Mouse (Mus musculus) layer of hippocampus, adult 9-11 months (tissue): ENCODE measurements around the gene Slc29a2.
"Not testable (repeated sequence)": the region's sequence is repeated elsewhere in the genome, so short reads cannot be mapped to it uniquely, and the experiment has no call there.

Experiments
- DNase-seq: peaks from one replicate; pipeline ENCODE4 v3.0.0; 2022

Gene Slc29a2

DNA sequence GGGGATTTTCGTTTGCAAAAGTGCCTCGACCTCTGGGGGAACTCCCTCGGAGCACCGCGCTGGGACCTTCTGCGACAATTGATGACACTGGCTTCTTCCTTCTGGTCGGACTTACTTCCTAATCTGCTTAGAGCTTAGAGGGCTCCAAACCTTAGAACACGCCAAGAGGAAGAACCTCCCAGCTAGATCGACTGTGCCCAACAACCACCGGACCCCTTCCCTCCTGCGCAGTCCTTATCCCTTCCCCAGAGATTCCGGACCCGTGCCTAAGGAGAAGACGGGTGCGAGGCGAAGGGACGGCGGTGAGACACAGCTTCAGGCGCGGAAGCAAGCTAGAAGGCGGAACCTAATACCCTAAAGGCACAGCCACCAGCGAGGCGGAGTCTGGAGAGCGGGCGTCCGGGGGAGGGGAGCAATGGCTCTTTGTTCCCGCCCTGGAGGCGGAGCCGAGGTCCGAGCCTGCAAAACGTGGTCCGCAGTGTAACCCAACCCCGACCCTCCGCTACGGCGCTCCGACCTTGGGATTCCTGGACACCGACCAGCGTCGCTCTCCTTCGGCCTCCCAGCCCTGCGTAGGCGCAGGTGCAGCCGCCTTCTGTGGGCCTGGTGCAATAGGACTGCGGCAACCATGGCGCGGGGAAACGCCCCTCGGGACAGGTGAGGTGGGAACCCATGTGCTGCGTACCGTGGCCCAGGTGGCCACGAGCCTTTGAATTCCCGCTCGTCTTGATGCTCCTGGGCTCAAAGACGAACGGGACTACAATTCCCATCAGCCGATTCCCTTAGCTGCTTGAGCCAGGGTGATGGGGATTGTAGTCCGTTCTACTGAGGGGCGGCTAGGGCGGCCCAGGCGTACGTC is at the start of gene Slc29a2:
Gene Slc29a2, plus strand, starts transcription at position 240 of the 859 bp plus-strand sequence.
- peak; percentile 90 for DNase-seq

DNA sequence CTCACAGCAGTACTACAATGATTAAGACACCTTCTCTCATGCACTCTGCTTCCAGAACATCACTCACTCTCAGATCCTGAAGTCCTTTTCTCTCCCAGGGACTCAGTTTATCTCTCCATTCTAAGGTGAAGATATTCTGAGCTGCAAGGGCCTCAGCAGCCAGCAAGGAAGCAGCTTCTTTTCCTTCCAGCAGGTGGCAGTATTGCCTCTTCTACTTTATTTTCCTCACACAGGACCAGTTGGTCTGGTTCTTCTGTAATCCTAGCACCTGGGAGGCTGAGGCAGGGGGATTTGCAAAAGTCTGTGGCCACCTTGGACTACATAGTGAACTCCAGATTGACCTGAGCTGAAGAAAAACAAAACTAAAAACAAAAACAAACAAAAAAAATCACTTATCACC is 41.9 kb upstream of the Slc29a2 start:
- DNase-seq, result no peak

- no peak for DNase-seq
These were observed 34.6 kb upstream of the Slc29a2 start for GRCm38 (mm10) chr19:4989013-4989412.

DNA sequence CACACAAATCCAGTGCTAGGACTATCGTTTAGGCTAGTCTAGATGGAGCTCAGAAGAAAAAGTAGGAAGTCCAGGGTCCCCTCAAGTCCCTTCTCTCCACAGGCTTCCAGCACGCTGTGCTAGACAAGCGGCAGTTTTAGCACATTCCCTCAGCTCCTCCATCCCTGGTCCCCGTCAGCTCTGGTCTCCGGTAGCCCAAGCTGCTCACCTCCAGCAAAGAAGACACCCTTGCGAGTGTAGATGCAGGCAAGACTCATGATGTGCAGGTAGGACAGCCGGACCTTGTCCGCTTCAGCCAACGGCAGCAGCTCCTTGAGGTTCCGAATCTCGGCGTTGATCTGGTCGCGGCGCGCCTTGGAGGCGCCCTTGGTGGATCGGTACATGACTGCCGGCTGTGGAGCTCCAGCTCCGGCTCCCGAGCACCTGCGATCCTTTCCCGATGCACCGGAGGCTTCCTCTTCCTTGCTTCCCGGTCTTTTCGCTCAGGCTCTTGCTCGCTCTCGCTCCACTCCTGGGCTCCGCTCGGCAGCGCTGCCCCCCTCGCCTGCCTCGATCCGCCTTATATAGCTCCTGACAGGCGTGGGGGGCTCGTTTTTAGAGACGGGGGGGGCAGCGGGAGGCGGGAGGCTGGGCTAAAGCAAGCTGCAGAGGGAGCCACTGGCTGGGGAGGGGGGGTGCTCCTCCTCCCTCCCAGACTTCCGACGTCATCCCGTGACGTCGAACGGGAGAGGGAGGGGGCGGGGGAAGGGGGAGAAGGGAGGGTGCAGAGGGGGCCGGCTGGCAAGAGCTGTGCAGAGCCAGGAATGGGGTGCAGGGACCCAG is 34.0 kb upstream of the Slc29a2 start:
- peak; percentile 85 for DNase-seq

GRCm38 (mm10) chr19:4990256-4990625 is 33.4 kb upstream of the Slc29a2 start, which contains the start of gene Npas4:
TSS of gene Npas4 (minus strand) at chr19:4990316.
- no peak for DNase-seq

DNA sequence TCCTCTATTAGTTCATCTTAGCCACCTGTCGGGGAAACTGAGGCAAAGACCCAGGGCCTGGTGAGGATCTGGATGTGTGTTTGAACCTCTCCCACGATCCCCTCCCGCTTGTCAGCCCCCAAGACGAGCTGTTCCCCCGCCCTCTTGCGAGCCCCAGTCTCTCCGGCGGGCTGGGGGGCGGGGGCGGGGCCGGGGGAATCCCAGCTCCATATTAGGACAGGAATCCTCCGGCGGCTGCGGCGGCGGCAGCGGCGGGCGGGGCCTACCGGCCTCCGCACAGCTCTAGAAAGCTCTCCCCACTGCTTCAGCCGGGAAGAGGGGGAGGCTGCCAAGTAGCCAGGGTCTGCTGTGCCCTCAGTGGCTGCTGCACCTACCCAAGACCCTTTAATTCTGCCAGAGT is 32.9 kb upstream of the Slc29a2 start:
- peak; percentile 54 for DNase-seq

DNA sequence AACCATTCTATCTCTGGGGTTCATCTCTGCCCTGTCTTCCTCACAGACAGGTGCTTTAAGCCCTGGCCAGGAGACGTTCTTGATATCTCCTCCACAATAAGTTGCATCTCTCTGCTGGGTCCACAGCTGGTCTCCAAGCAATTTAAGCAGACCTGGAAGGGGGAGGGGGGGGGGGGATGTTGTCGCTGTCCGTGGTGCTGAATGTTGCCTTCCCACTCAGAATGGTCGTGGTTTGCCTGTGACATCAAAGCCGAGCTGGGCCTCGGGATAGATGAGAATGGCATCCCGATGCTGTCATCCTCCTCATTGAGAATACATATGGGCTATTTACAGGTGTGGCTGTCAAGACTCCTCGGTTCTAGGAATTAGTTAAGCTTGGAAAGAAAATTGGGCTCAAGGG is 31.3 kb upstream of the Slc29a2 start:
- DNase-seq, result no peak

DNA sequence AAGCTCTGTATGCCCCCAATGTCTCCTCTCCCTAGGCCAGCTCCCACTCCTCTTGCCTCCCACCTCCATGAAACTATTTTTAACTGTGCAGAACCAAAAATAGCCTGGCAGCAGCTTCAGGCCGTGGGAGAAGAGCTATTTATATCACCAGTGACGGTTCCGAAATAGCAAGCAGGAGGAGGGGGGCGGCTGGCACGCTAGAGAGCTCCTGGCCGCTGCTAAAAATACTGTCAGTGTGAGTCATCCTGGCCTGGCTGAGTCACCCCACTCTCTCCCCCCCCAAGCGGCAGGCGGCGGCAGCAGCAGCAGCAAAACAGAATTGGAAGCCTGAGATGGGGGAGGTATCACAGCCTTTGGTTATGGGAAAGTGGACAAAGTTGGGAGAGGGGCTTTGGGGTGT is 30.8 kb upstream of the Slc29a2 start:
- peak; percentile 93 for DNase-seq

GRCm38 (mm10) chr19:4994043-4994442 is 29.6 kb upstream of the Slc29a2 start:
- peak; percentile 89 for DNase-seq

DNA sequence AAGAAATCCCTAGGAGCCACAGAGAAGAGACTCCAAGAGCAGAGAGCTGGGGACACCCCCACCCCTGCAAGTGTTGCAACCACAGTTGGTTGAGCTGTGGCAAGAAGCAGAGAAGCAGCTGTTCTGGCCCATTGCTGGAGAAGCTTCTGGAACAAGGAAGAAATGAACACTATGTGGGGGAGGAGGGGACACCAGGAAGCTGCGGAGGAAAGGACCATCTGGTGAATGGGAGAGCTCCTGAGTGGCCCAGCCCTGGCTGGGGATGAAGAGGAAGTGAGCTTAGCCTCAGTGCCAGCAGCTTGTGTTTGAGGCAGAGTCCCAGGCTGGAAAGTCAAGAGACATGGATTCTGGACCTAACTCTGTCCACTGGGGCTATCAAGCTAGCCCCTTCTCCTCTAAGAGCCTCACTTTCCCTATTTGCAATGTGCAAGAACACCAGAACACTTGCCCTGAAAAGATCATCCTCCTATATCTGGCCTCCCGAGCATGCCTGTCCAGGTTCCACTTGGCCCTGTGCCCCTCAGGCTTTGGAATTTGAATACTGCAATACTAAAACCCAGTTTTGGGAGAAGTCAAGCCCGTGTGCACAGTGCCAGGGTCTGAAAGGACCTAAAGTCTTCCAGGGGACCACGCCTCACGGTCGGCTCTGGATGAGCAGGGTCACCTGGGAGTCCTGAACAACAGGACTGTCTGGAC is 24.1 kb upstream of the Slc29a2 start:
- peak; percentile 88 for DNase-seq

- DNase-seq, result peak; percentile 98
These were observed 21.8 kb upstream of the Slc29a2 start for GRCm38 (mm10) chr19:5001666-5002406.

DNA sequence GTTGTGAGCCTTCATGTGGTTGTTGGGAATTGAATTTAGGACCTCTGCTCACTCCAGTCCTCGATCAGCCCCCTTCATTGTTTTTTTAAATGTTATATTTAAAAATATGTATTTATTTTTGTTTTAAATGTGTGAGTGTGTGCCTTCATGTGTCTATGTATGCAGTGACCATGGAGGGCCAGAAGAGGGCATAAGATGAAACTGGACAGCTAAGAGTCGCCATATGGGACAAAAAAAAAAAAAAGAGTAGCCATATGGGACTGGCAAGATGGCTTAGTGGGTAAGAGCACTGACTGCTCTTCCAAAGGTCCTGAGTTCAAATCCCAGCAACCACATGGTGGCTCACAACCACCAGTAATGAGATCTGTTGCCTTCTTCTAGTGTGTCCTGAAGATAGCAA is 20.0 kb upstream of the Slc29a2 start:
- DNase-seq, result not testable (repeated sequence)

GRCm38 (mm10) chr19:5004925-5005324 is 18.7 kb upstream of the Slc29a2 start:
- DNase-seq, result no peak

DNA sequence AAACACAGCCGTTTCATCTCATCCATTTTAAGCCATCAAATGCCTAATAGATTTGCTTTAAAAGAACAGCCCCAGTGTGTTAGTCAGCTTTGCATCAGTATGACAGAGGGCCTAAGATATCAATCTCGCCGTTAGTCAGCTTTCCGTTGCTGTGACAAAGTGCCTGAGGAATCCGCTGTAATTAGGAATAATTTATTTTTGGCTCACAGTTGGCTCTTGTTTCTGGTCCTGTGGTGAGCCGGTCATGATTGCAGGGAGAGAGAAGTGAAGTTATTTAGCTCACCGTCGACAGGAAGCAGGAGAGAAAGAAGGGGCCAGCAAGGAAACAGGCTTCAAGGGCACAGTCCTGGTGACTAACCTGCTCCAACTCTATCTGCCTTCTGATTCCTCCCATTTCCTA is 10.5 kb upstream of the Slc29a2 start:
- DNase-seq, result no peak

DNA sequence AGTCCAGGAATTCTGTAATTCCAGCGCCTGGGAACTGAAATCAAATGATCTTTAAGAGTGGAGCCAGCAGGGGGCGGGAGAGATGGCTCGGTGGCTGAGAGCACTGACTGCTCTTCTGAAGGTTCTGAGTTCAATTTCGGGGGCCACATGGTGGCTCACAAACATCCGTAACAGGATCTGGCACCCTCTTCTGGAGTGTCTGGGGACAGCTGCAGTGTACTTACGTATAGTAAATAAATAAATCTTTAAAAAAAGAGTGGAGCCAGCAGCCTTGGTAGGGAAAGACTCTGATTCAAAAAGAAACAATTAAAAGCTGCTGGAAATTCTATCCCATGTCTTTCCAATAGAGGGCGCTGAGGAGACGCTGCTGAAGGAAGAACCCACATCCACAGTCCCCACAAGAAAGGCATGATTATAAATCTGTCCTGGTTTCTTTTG is 8.7 kb upstream of the Slc29a2 start:
- no peak for DNase-seq

GRCm38 (mm10) chr19:5016221-5016742 is 7.4 kb upstream of the Slc29a2 start:
- DNase-seq, result no peak

- DNase-seq, result peak; percentile 52
These were observed 6.9 kb upstream of the Slc29a2 start for GRCm38 (mm10) chr19:5016782-5017181.

- no peak for DNase-seq
These were observed 6.0 kb upstream of the Slc29a2 start for GRCm38 (mm10) chr19:5017611-5018010.

GRCm38 (mm10) chr19:5018191-5018590 is 5.5 kb upstream of the Slc29a2 start:
- no peak for DNase-seq

GRCm38 (mm10) chr19:5021416-5021815 is 2.2 kb upstream of the Slc29a2 start:
- DNase-seq, result no peak

GRCm38 (mm10) chr19:5026111-5026510 is 2.5 kb downstream of the Slc29a2 start:
- no peak for DNase-seq

- no peak for DNase-seq
These were observed 9.0 kb downstream of the Slc29a2 start for GRCm38 (mm10) chr19:5032686-5033085.
